Mouse (Mus musculus) testis, adult 2 months (tissue): Measurements from ENCODE around the gene 1810037I17Rik. TPM values are rescaled to one million over a fixed set of nuclear protein-coding genes. Genes with fewer than 3 reads are reported as not detected.

Experiments
- H3K27ac ChIP-seq: fragments of 200-500 bp; 2 replicates; pipeline ENCODE4 v1.5.1; 2012; ENCODE audit warnings: low read depth, low read length; ENCODE audit not compliant: control insufficient read depth, insufficient read depth
- H3K27me3 ChIP-seq: fragments of 200-500 bp; 2 replicates; pipeline ENCODE4 v1.6.1; 2012; ENCODE audit warnings: mild to moderate bottlenecking, low read length, moderate library complexity; ENCODE audit not compliant: control insufficient read depth, insufficient read depth
- H3K36me3 ChIP-seq: fragments of 200-500 bp; 2 replicates; pipeline ENCODE4 v1.6.1; 2012; ENCODE audit warnings: mild to moderate bottlenecking, low read length; ENCODE audit not compliant: control insufficient read depth, insufficient read depth
- H3K4me1 ChIP-seq: fragments of 200-500 bp; 2 replicates; pipeline ENCODE4 v1.6.1; 2012; ENCODE audit warnings: low read length; ENCODE audit not compliant: control insufficient read depth, insufficient read depth
- H3K4me3 ChIP-seq: fragments of 200-500 bp; 2 replicates; pipeline ENCODE4 v1.5.1; 2012; ENCODE audit warnings: low read depth, mild to moderate bottlenecking, low read length, moderate library complexity, mixed read lengths; ENCODE audit not compliant: control insufficient read depth
- CTCF ChIP-seq: fragments of 200-500 bp; IDR thresholded peaks from 2 replicates; pipeline ENCODE4 v1.5.1; 2012; ENCODE audit warnings: low read depth, mild to moderate bottlenecking, inconsistent platforms, low read length, moderate library complexity; ENCODE audit not compliant: control insufficient read depth, insufficient read depth, insufficient replicate concordance
- POLR2A ChIP-seq: fragments of 200-500 bp; IDR thresholded peaks from 2 replicates; pipeline ENCODE4 v1.6.1; 2012; ENCODE audit warnings: low read depth, mild to moderate bottlenecking, inconsistent platforms, low read length, moderate library complexity; ENCODE audit not compliant: control insufficient read depth
- polyA plus RNA-seq: library from polyadenylated mRNA; depleted of rRNA; stranded (reverse); fragments of >200 nt; gene quantifications from 2 replicates; pipeline ENCODE4 v1.2.3, GENCODE M21; 2012; rRNA removed

Gene 1810037I17Rik
- polyA plus RNA-seq, 1 experiment, result 22.1 TPM

DNA sequence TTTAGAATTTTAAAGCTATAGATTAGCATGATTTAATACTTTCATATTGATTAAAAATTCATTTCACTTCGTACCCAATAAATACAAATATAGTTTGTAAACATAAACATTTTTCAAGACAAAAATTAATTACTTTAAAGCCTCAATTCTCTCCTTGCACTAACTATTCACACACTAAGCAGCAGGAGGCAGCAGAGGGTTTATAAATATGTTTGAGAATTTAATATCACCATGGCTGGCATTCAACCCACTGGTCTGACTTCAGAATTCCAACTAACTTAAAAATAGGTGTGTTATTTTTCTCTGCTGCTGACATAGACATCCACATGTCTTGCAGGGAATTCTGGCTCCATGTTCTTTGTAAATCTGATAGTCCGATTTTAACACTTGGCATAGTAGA lies 15.2 kb downstream of the 1810037I17Rik start:
- no peaks in the 10 kb centered on the region for H3K27me3 ChIP-seq
- no peak overlapping the region for H3K27ac ChIP-seq
- H3K4me1 ChIP-seq, result no peaks in the 10 kb centered on the region
- no peak for TF ChIP-seq CTCF
- TF ChIP-seq POLR2A, result no peak
- no peak overlapping the region for H3K4me3 ChIP-seq
- H3K36me3 ChIP-seq, result no peaks in the 10 kb centered on the region; the same call in 1 of the 2 replicates

DNA sequence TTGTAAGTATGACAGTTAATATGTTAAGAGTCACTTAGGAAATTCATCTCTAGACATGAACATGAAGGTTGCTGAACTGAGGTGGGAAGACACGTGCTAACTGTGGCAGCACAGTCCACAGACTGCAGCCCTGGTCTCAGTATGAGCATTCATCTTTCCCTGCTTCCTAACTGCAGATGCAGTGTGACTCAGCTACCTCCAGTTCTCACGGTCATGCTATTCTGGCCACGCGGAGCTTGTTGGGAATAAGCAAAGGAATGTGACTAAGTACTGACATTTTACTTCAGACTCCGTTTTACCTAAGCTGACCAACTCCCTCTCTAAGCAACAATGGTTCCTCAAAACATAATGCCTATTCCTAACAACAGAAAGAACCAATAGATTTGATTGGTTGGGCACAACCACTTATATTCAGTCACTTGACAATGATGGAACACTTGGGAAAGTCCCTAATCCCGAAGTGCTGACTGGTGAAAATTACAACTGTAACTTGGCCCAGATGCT lies 19.4 kb downstream of the 1810037I17Rik start:
- Histone ChIP-seq H3K27me3 (no peaks in the 10 kb centered on the region), H3K4me1 (no peaks in the 10 kb centered on the region), H3K27ac (no peak overlapping the region), H3K36me3 (no peaks in the 10 kb centered on the region; the same call in 1 of the 2 replicates), H3K4me3 (no peak overlapping the region)
- no peak for TF ChIP-seq POLR2A
- TF ChIP-seq CTCF, result no peak

DNA sequence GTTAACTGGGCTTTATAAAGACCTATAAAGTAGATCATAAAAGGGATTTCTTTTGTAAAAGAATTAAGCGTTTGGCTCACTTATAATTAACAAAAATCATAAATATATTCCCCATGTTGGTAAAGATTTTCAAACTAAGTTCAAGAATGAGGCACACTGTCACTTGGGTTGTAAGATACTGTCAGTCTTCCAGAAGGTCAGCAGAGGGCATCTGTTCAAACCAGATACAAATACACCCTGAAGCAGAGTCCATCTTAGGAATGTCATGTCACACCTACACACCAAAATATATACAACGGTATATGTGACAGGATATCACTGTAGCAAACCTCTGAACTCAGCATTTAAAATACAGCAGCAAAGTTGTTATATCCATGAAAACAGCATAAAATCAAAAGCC lies 26.1 kb downstream of the 1810037I17Rik start:
- TF ChIP-seq POLR2A, result no peak
- TF ChIP-seq CTCF, result no peak
- Histone ChIP-seq H3K27ac (no peak overlapping the region), H3K36me3 (no peaks in the 10 kb centered on the region; the same call in 1 of the 2 replicates), H3K27me3 (no peaks in the 10 kb centered on the region), H3K4me1 (no peaks in the 10 kb centered on the region), H3K4me3 (no peak overlapping the region)

DNA sequence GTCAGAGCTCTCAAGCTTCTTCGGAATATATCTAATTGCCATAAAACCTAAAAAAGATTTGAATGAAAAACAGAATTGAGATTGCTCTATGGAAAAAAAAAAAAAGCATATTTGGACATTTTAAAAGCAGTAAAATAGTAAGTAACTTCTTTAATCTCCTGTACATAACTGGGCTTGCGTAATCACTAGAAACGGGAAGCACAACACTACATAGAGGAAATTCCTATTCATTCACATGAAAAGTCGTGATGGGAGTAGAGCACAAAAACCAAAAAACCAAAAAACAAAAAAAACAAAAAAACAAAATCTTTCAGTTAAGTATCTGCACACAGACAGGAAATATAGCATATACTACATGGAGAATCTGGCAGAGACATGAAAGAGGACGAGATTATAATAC lies 40.3 kb downstream of the 1810037I17Rik start:
- Histone ChIP-seq H3K4me1 (no peaks in the 10 kb centered on the region), H3K27ac (no peak overlapping the region), H3K36me3 (peaks cover 1% of the 10 kb centered on the region; the same call in 1 of the 2 replicates), H3K4me3 (no peak overlapping the region), H3K27me3 (no peaks in the 10 kb centered on the region)
- TF ChIP-seq POLR2A (no peak), CTCF (no peak)

DNA sequence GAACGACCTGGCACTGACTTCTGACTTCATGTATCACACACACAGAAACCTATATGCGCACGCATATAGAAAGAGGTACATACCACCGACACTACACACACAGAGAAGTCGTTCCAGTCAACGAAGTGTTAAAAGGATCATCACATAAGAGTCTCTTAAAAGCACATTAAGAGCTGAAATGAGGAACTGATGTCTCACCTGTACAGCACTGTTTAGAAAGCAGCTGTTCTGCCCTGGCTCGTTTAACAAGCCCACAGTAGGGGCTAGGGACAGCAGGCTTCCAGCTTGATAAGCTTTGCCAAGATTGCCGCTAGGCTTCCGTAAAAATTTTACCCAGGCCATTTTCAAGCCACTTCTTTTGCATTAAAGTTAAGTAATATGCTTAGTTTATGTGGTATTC lies 44.4 kb downstream of the 1810037I17Rik start:
- Histone ChIP-seq H3K4me3 (no peak overlapping the region), H3K27ac (no peak overlapping the region), H3K4me1 (no peaks in the 10 kb centered on the region), H3K27me3 (no peaks in the 10 kb centered on the region), H3K36me3 (peaks cover 1% of the 10 kb centered on the region; the same call in 1 of the 2 replicates)
- no peak for TF ChIP-seq CTCF
- no peak for TF ChIP-seq POLR2A

DNA sequence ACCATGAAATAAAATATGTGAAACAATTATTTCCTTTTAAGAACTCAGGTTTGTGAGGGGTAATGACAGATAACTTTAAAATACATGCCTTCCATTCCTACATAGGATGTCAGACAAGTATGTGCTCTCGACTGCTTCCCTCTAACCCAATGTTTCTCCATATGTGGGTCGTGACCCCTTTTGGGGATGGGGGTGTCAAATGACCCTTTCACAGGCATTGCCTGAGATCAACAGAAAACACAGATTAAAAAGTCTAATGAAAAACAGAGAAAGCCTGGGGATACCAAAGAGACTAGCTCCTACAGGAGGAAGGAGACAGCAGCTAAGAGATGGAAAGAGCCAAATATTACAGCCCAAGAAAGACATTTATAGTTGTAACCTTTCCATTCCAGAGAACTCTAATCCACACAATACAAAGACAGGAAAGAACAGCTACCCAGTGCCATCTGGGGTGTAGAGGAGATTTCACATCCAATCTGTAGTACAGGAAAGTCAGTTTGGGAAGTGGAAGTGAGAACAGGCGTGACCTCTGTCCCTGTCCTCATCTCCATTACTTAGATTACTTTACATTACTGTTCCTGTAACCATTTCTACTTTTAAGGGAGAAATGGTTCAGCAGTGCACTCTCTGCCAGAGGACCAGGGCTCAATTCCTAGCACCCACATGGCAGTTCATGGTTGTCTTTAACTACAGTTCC lies 48.3 kb downstream of the 1810037I17Rik start:
- Histone ChIP-seq H3K27me3 (no peaks in the 10 kb centered on the region), H3K4me3 (no peak overlapping the region), H3K4me1 (no peaks in the 10 kb centered on the region), H3K27ac (no peak overlapping the region), H3K36me3 (peaks cover 1% of the 10 kb centered on the region; the same call in 1 of the 2 replicates)
- TF ChIP-seq POLR2A (no peak), CTCF (no peak)

DNA sequence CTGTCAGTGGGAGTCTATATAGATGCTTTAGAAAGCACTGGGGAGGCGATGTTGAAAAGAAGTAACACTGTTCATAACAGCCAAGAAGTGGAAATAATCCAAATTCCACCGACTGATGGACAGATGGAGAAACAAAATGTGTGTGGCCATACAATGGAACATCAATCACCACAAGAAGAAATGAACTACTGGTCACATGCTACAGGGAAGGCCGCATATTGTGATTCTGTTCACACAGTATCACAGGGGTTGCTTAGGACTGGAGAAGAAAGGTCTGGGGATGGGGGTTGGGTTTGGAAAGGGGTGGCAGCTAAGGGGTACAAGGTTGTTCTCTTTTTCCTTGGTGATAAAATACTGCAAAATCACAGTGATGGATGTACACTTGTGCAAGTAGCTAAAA lies 50.8 kb downstream of the 1810037I17Rik start:
- Histone ChIP-seq H3K4me3 (no peak overlapping the region), H3K4me1 (no peaks in the 10 kb centered on the region), H3K27ac (no peak overlapping the region), H3K36me3 (no peaks in the 10 kb centered on the region; the same call in 1 of the 2 replicates), H3K27me3 (no peaks in the 10 kb centered on the region)
- TF ChIP-seq POLR2A (no peak), CTCF (no peak)

DNA sequence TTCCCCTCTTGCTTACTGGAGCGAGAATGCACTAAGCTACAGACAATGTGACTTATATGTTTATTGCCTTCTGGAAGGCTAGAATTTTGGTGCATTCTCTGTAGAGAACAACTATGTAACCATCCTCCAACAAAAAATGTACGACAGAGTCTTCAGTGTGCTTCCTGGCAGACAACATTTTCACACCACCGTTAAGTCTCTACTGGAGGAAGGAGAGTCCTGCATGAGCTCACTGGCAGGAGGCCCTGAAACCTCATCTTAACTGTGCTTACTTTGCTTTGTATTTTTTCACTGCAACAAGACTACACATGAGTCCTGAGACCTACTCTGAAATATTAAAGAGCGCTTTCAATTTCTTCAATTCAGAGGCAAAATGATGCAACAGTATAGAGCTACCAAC lies 51.4 kb downstream of the 1810037I17Rik start:
- H3K27ac ChIP-seq, result no peak overlapping the region

More for the DNA sequence above, 51.4 kb downstream of the 1810037I17Rik start:
- no peak for TF ChIP-seq POLR2A
- TF ChIP-seq CTCF, result no peak
- Histone ChIP-seq H3K4me3 (no peak overlapping the region), H3K4me1 (no peaks in the 10 kb centered on the region), H3K27me3 (no peaks in the 10 kb centered on the region), H3K36me3 (no peaks in the 10 kb centered on the region; the same call in 1 of the 2 replicates)

Other genes starting within 250 kb of the 1810037I17Rik start
- gene Pde5a, start 195.3 kb upstream of the 1810037I17Rik start, polyA plus RNA-seq, result 0.62 and 0.66 TPM in 2 replicates
- gene Fabp2, start 29.1 kb upstream of the 1810037I17Rik start, polyA plus RNA-seq, result not detected in 2 replicates
- not detected in 2 replicates for gene Gm10959, start 4.8 kb upstream of the 1810037I17Rik start, polyA plus RNA-seq
- 4.8 and 5.7 TPM in 2 replicates for gene Usp53, start 60.3 kb downstream of the 1810037I17Rik start, polyA plus RNA-seq
- gene Myoz2, start 110.8 kb downstream of the 1810037I17Rik start, polyA plus RNA-seq, result 0.75 TPM in 2 replicates